Mouse (Mus musculus) midbrain, embryonic 14.5 days (tissue): ENCODE results near the gene Gstt2. TPM values are rescaled to one million over a fixed set of nuclear protein-coding genes. Genes with fewer than 3 reads are reported as not detected.
A peak's percentile ranks its signal among the peaks of the same experiment; 100 is the strongest.

Experiments used
- ATAC-seq: fragments of 200-750 bp; cut with Nextera tagmentation; 2 replicates; pipeline ENCODE4 v1.8.0; 2017; ENCODE audit warnings: moderate number of reproducible peaks, moderate library complexity; ENCODE audit not compliant: low FRiP score, low TSS enrichment
- DNase-seq: peaks from one replicate; pipeline ENCODE4 v3.0.0-alpha.2; 2015
- H3K27ac ChIP-seq: fragments of 300-500 bp; sonication (generic); replicated peaks from 2 replicates; pipeline ENCODE4 v1.5.1; 2014; ENCODE audit warnings: mild to moderate bottlenecking, low read depth, low read length, moderate library complexity
- H3K27me3 ChIP-seq: fragments of 300-500 bp; sonication (generic); 2 replicates; pipeline ENCODE4 v1.6.1; 2014; ENCODE audit warnings: low read length, control low read depth, mixed read lengths; ENCODE audit not compliant: control insufficient read depth, insufficient read depth
- H3K36me3 ChIP-seq: fragments of 300-500 bp; sonication (generic); 2 replicates; pipeline ENCODE4 v1.6.1; 2014; ENCODE audit warnings: low read length, control low read depth; ENCODE audit not compliant: control insufficient read depth, insufficient read depth
- H3K4me1 ChIP-seq: fragments of 300-500 bp; sonication (generic); 2 replicates; pipeline ENCODE4 v1.6.1; 2014; ENCODE audit warnings: mild to moderate bottlenecking, antibody characterized with exemption, low read length, control low read depth; ENCODE audit not compliant: control insufficient read depth, insufficient read depth
- H3K4me2 ChIP-seq: fragments of 300-500 bp; sonication (generic); 2 replicates; pipeline ENCODE4 v1.6.1; 2014; ENCODE audit warnings: mild to moderate bottlenecking, low read length, moderate library complexity
- H3K4me3 ChIP-seq: fragments of 300-500 bp; sonication (generic); replicated peaks from 2 replicates; pipeline ENCODE4 v1.5.1; 2014; ENCODE audit warnings: low read depth, low read length
- H3K9ac ChIP-seq: fragments of 300-500 bp; sonication (generic); replicated peaks from 2 replicates; pipeline ENCODE4 v1.6.1; 2014; ENCODE audit warnings: mild to moderate bottlenecking, low read length, moderate library complexity
- H3K9me3 ChIP-seq: fragments of 300-500 bp; sonication (generic); 2 replicates; pipeline ENCODE4 v1.6.1; 2016; ENCODE audit warnings: low read length, control low read depth, mixed read lengths; ENCODE audit not compliant: control insufficient read depth
- WGBS: fragments of 180-500 bp; shearing (Covaris S2); extraction: QIAGEN DNeasy Blood & Tissue Kit; methylation state at CpG from one replicate; pipeline ENCODE4 v1.1.7; 2014; 5-methylcytosine and 5-hydroxymethylcytosine counted together
- polyA plus RNA-seq: library from polyadenylated mRNA; unstranded; fragments of >200 nt; fragmentation: Nextera tagmentation; extraction: Ambion mirVana; gene quantifications from 2 replicates; pipeline ENCODE4 v1.2.1, GENCODE M21; 2014

The Gstt2 gene
- polyA plus RNA-seq, 1 experiment from 2014 or later = 4.3 TPM

GRCm38 (mm10) chr10:75856976-75857375 is 19.8 kb upstream of the Gstt2 start:
- H3K27me3 ChIP-seq = no peaks in the 10 kb centered on the region
- DNase-seq = no peak
- peaks cover 14% of the 10 kb centered on the region; the same call in 1 of the 2 replicates for H3K36me3 ChIP-seq
- H3K4me2 ChIP-seq = no peak overlapping the region
- no peaks in the 10 kb centered on the region for H3K9me3 ChIP-seq
- no peak overlapping the region for H3K4me3 ChIP-seq
- no peak overlapping the region for H3K9ac ChIP-seq
- ATAC-seq = no peak
- 89% methylated on average over 3 of the region's 3 CpGs for WGBS
- H3K4me1 ChIP-seq = peaks cover 16% of the 10 kb centered on the region
- no peak overlapping the region for H3K27ac ChIP-seq

DNA sequence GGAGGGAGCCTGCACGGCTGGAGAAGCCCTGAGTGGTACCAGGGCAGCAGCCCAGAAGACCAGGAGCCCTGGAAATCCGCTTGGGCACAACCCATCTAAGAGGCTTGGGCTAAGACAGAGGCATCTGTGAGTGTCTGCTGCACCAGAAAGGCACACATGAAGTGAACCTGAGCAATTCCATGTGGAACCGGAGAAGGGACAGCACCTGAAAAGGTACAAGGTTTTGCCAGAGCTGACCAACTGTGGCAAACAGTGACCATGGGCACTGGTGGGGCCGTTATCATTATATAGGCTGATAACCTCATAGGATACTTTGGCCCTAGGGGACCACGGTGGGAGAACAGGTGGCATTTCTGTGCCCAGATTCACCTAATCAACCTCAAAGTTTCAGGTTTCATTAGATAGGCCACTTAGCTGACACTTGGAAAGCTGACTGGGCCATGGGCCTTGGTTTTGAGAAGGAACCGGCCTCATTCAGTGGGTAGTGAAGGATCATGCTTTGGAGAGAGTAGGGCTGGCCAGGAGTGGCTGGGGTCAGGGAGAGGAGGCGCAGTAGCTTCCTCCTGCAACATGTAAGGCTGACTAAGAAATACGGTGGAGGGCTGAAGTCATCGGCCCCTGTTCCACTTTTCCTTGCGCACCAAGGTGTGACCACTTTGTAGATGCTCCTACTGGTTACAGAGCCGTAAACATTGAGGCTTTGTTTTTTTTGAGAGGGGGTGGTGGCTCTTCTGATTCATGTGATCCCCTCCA is 19.1 kb upstream of the Gstt2 start:
- H3K27me3 ChIP-seq = no peaks in the 10 kb centered on the region
- H3K4me3 ChIP-seq = no peak overlapping the region
- 87% methylated on average over 11 of the region's 11 CpGs for WGBS
- H3K36me3 ChIP-seq = peaks cover 14% of the 10 kb centered on the region; the same call in 1 of the 2 replicates
- H3K4me1 ChIP-seq = peaks cover 16% of the 10 kb centered on the region
- no peak overlapping the region for H3K9ac ChIP-seq
- H3K27ac ChIP-seq = no peak overlapping the region
- no peak for DNase-seq
- no peak for ATAC-seq
- H3K4me2 ChIP-seq = no peak overlapping the region
- no peaks in the 10 kb centered on the region for H3K9me3 ChIP-seq

- H3K4me1 ChIP-seq = peaks cover 12% of the 10 kb centered on the region
- H3K9me3 ChIP-seq = no peaks in the 10 kb centered on the region
- H3K27me3 ChIP-seq = no peaks in the 10 kb centered on the region
- DNase-seq (no peak), ATAC-seq (no peak)
- 91% methylated on average over 15 of the region's 15 CpGs for WGBS
- no peak overlapping the region for H3K4me2 ChIP-seq
- H3K36me3 ChIP-seq = peaks cover 14% of the 10 kb centered on the region; the same call in 1 of the 2 replicates
- H3K4me3 ChIP-seq = no peak overlapping the region
- no peak overlapping the region for H3K9ac ChIP-seq
- no peak overlapping the region for H3K27ac ChIP-seq
Observed at GRCm38 (mm10) chr10:75855416-75855981, 18.3 kb upstream of the Gstt2 start.

DNA sequence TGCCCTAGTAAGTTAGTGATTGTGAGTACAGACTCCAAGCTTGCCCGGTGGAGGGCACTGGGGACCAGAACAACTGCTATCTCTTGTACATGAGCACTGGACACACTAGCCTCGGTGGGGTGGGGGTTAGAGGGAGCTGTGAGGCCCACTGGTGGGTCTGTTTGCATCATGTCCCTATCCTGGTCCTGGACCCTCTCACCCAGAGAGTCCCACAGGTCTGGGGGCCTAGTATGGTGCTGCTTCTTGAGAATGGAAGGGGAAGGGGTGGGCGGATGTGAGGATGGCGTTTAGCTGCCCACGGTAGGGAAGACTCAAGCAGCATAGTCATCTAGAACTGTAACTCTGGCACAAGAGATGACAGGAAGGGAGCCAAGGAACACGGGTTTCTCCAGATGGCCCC is 17.6 kb upstream of the Gstt2 start:
- Histone ChIP-seq H3K27me3 (no peaks in the 10 kb centered on the region), H3K9me3 (no peaks in the 10 kb centered on the region), H3K4me1 (peaks cover 9% of the 10 kb centered on the region), H3K4me2 (no peak overlapping the region), H3K4me3 (no peak overlapping the region), H3K9ac (no peak overlapping the region), H3K27ac (no peak overlapping the region), H3K36me3 (peaks cover 14% of the 10 kb centered on the region; the same call in 1 of the 2 replicates)
- WGBS = 95% methylated on average over 6 of the region's 6 CpGs
- no peak for DNase-seq
- no peak for ATAC-seq

- Histone ChIP-seq H3K27ac (no peak overlapping the region), H3K4me1 (peaks cover 12% of the 10 kb centered on the region), H3K27me3 (no peaks in the 10 kb centered on the region), H3K9ac (no peak overlapping the region), H3K36me3 (peaks cover 14% of the 10 kb centered on the region; the same call in 1 of the 2 replicates), H3K4me3 (no peak overlapping the region), H3K9me3 (no peaks in the 10 kb centered on the region), H3K4me2 (no peak overlapping the region)
- DNase-seq (no peak), ATAC-seq (no peak)
- WGBS = 51% methylated on average over 5 of the region's 5 CpGs
Observed at GRCm38 (mm10) chr10:75854096-75854495, 16.9 kb upstream of the Gstt2 start.

DNA sequence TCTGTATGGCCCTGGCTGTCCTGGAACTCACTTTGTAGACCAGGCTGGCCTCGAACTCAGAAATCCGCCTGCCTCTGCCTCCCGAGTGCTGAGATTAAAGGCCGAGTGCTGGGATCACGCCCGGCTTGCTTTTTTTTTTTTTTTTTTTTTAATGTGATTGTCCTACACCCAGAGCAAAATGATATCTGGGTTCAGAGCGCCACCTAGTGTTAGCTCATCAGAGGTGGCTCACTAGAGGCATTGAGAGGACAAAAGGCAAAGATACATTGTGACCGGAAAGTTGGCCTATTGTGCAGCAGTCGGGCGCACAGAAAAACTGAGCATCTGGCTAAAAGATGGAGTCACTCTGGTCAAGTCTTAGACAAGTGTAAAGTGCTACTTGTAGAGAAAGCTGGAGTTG is 16.2 kb upstream of the Gstt2 start:
- no peaks in the 10 kb centered on the region for H3K9me3 ChIP-seq
- no peak overlapping the region for H3K27ac ChIP-seq
- no peak overlapping the region for H3K4me2 ChIP-seq
- DNase-seq (peak; percentile 91), ATAC-seq (peak; percentile 48; the same call in 1 of the 2 replicates)
- 22% methylated on average over 10 of the region's 10 CpGs for WGBS
- peaks cover 14% of the 10 kb centered on the region; the same call in 1 of the 2 replicates for H3K36me3 ChIP-seq
- H3K4me3 ChIP-seq = no peak overlapping the region
- H3K4me1 ChIP-seq = peaks cover 8% of the 10 kb centered on the region; the same call in 1 of the 2 replicates
- H3K27me3 ChIP-seq = no peaks in the 10 kb centered on the region
- H3K9ac ChIP-seq = no peak overlapping the region

DNA sequence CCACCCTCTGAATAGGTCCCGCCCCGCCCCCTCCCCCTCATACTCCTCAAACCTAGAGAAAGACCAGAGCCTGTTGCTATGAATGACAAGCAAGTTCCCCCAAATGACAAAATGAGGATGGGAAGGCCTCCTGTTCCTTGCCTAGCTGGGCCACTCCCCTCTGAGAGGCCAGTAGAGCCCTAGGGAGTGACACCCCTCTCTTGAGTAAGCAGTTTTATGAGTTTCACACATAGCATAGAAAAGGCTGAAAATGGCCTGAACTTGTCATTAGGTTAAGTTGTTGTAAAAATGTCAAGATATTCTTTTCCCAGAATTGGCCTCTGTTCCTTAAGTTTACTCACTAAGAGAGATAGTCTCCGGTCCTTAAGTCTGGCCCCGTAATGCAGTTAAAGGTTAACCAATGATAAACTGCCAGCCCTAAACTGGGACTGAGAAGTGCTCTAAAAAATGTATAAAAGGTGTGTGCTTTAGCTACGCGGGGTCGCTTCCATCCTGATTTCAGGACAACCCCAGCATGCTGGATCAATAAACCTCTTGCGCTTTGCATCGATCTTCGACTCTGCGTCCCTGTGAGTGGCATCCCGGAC is 15.4 kb upstream of the Gstt2 start:
- Histone ChIP-seq H3K4me2 (no peak overlapping the region), H3K9ac (no peak overlapping the region), H3K9me3 (no peaks in the 10 kb centered on the region), H3K27me3 (no peaks in the 10 kb centered on the region), H3K4me3 (no peak overlapping the region), H3K27ac (no peak overlapping the region), H3K4me1 (0 out of 2 replicates have a peak, but pooled peaks cover 5% of the 10 kb centered on the region), H3K36me3 (peaks cover 11% of the 10 kb centered on the region; the same call in 1 of the 2 replicates)
- ATAC-seq (no peak), DNase-seq (no peak)
- WGBS = 97% methylated on average over 12 of the region's 12 CpGs

DNA sequence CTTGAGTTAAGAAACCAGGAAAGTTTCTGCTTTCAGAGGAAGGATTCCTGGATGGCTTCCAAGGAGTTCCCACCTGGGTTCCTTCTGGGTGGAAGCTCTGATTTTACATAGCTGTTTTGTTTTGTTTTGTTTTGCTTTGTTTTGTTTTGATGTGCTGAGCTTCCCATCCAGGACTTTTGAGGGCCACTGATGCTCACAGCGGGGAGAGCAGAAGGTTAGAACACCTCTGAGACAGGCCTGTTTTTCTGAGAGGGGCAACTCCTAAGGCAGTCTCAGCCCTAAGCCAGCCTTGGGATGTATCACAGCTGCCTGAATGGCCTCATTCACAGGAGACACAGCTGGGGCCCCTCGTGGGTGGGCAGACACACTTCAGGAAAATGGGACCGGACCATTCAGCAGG is 14.5 kb upstream of the Gstt2 start:
- no peak for DNase-seq
- H3K27ac ChIP-seq = no peak overlapping the region
- 34% methylated on average over 3 of the region's 3 CpGs for WGBS

More for the DNA sequence above, 14.5 kb upstream of the Gstt2 start:
- H3K4me1 ChIP-seq = 0 out of 2 replicates have a peak, but pooled peaks cover 5% of the 10 kb centered on the region
- H3K27me3 ChIP-seq = no peaks in the 10 kb centered on the region
- no peak overlapping the region for H3K4me2 ChIP-seq
- H3K4me3 ChIP-seq = no peak overlapping the region
- no peaks in the 10 kb centered on the region for H3K9me3 ChIP-seq
- ATAC-seq = no peak
- peaks cover 2% of the 10 kb centered on the region; the same call in 1 of the 2 replicates for H3K36me3 ChIP-seq
- no peak overlapping the region for H3K9ac ChIP-seq
